Comparison of ENCODE assay signal across 8 mouse cellular contexts in the genomic region with DNA sequence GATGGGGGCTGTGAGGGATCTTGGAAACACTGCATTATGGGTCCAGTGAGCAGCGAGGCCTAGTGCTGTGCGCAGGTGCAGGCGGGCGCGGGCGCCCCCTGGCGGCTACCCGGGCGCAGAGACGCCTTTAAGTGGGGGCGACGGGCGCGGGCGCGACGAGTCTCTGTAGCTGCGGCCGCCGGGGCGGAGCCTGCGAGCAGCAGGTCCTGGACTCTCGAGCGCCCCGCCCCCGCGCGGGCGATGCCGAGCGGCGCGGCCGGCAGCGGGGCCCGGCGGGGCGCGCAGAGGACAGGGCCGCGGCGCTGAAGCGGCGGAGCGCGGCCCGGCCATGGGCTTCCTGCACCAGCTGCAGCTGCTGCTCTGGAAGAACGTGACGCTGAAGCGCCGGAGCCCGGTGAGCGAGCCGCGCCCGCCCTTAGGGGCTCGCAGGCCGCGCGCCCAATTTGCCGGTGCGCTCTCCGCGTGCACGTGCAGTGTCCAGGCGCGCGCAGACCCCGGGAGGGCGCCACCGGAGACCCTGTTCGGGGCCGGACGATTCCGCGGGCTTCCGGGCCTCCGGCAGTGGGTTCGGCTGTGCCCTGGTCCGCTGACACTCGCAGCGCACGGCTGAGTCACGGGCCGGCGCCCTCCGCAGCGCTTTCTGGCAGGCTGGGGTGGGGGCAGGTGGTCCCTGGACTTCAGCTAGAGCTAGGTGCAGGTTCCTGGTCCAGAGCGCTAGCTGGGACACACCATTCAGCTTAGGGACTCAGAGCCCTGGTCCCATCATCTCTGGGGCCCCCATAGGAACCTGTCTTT. TPM values are rescaled to one million over a fixed set of nuclear protein-coding genes. Genes with fewer than 3 reads are reported as not detected.
DNase-seq lines count a peak whose midpoint lies in the region; ATAC-seq and TF ChIP-seq lines count a peak whose summit lies in the region.

TSS of gene Abca2 (plus strand) at position 262 of the 795 bp plus-strand sequence.

- intact Hi-C loops in heart, postnatal 10 days (cut with DNase I), result loop anchor here (2.0 to 10.0 kb wide), 3 partner anchors 32 to 126 kb away; partner anchors contain the start of genes Edf1 and Paxx

- peak within 1 kb of the TSS; percentile 71 for H3K27ac ChIP-seq in forebrain, embryonic 13.5 days
- no peak within 1 kb of the TSS for H3K27ac ChIP-seq in liver, postnatal 0 days (ENCODE audit: low read depth)
- H3K27ac ChIP-seq in neural tube, embryonic 14.5 days (ENCODE audit: low read depth, low read length), result peak within 1 kb of the TSS; percentile 90

- H3K4me1 ChIP-seq in E14TG2a.4 (replicated peaks; ENCODE audit: low read depth, low read length), result peaks cover 37% of the 10 kb centered on the region
- H3K4me1 ChIP-seq in forebrain, embryonic 13.5 days, result peaks cover 39% of the 10 kb centered on the region
- peaks cover 9% of the 10 kb centered on the region; the same call in 1 of the 2 replicates for H3K4me1 ChIP-seq in liver, postnatal 0 days (ENCODE audit: insufficient read depth)
- peaks cover 20% of the 10 kb centered on the region for H3K4me1 ChIP-seq in neural tube, embryonic 14.5 days (ENCODE audit: control insufficient read depth, insufficient read depth, low read length)

- under 1% methylated on average over 81 of the region's 89 CpGs for WGBS in forebrain, embryonic 13.5 days
- under 1% methylated on average over 87 of the region's 89 CpGs for WGBS in large intestine, adult 2 months
- 1% methylated on average over 71 of the region's 89 CpGs for WGBS in liver, postnatal 0 days (ENCODE audit: insufficient replicate concordance)
- under 1% methylated on average over 81 of the region's 89 CpGs for WGBS in neural tube, embryonic 14.5 days

- H3K4me3 ChIP-seq in E14TG2a.4 (replicated peaks; ENCODE audit: low read length), result peak within 1 kb of the TSS; percentile 91
- H3K4me3 ChIP-seq in forebrain, embryonic 13.5 days, result peak within 1 kb of the TSS; percentile 82
- H3K4me3 ChIP-seq in liver, postnatal 0 days (ENCODE audit: low read depth, low read length), result peak within 1 kb of the TSS; percentile 59
- H3K4me3 ChIP-seq in neural tube, embryonic 14.5 days (ENCODE audit: low read depth, low read length), result peak within 1 kb of the TSS; percentile 82

- no peak for TF ChIP-seq EP300 in liver, postnatal 0 days (IDR thresholded peaks at IDR 0.05; ENCODE audit: low read depth)

- peak within 1 kb of the TSS; percentile 88 for H3K9ac ChIP-seq in forebrain, embryonic 13.5 days
- peak within 1 kb of the TSS; percentile 68 for H3K9ac ChIP-seq in liver, postnatal 0 days (replicated peaks)
- H3K9ac ChIP-seq in neural tube, embryonic 14.5 days (replicated peaks; ENCODE audit: low read depth, low read length), result peak within 1 kb of the TSS; percentile 87

- no peaks in the 10 kb centered on the region for H3K36me3 ChIP-seq in E14TG2a.4 (ENCODE audit: insufficient read depth, low read length)
- peaks cover 8% of the 10 kb centered on the region; the same call in 1 of the 2 replicates for H3K36me3 ChIP-seq in forebrain, embryonic 13.5 days (ENCODE audit: poor library complexity, severe bottlenecking)
- H3K36me3 ChIP-seq in liver, postnatal 0 days (replicated peaks; ENCODE audit: insufficient read depth, low read length), result no peaks in the 10 kb centered on the region
- H3K36me3 ChIP-seq in neural tube, embryonic 14.5 days (ENCODE audit: control insufficient read depth, insufficient read depth, low read length), result no peaks in the 10 kb centered on the region

- peak within 1 kb of the TSS; percentile 86 for H3K4me2 ChIP-seq in forebrain, embryonic 13.5 days
- H3K4me2 ChIP-seq in liver, postnatal 0 days (ENCODE audit: low read depth, low read length), result peak within 1 kb of the TSS; percentile 100
- H3K4me2 ChIP-seq in neural tube, embryonic 14.5 days (ENCODE audit: low read depth, low read length), result peak within 1 kb of the TSS; percentile 73

- no peaks in the 10 kb centered on the region for H3K9me3 ChIP-seq in E14TG2a.4 (ENCODE audit: low read length)
- no peaks in the 10 kb centered on the region for H3K9me3 ChIP-seq in forebrain, embryonic 13.5 days (replicated peaks)
- no peaks in the 10 kb centered on the region for H3K9me3 ChIP-seq in liver, postnatal 0 days (ENCODE audit: low read length)
- no peaks in the 10 kb centered on the region for H3K9me3 ChIP-seq in neural tube, embryonic 14.5 days (ENCODE audit: control insufficient read depth, low read length)

- H3K27me3 ChIP-seq in E14TG2a.4 (ENCODE audit: insufficient read depth, low read length), result peaks cover 61% of the 10 kb centered on the region
- peaks cover 20% of the 10 kb centered on the region for H3K27me3 ChIP-seq in forebrain, embryonic 13.5 days
- peaks cover 3% of the 10 kb centered on the region; the same call in 1 of the 2 replicates for H3K27me3 ChIP-seq in liver, postnatal 0 days (ENCODE audit: insufficient read depth, low read length)
- H3K27me3 ChIP-seq in neural tube, embryonic 14.5 days (ENCODE audit: control insufficient read depth, insufficient read depth, low read length), result no peaks in the 10 kb centered on the region

- ATAC-seq in forebrain, embryonic 13.5 days, result peak; percentile 94
- peak; percentile 89 for ATAC-seq in liver, postnatal 0 days
- peak; percentile 92 for ATAC-seq in neural tube, embryonic 14.5 days (ENCODE audit: low read depth)

- TF ChIP-seq CTCF in E14TG2a.4 (conservative IDR thresholded peaks at IDR 0.05; ENCODE audit: low read length), result no peak
- TF ChIP-seq CTCF in liver, postnatal 0 days (IDR thresholded peaks at IDR 0.05; ENCODE audit: low read depth), result peak; percentile 94

- DNase-seq in c-Kit-positive CD71-positive TER-119-positive erythroid progenitor cells, embryonic 14.5 days (ENCODE audit: low spot score), result peak; percentile 86
- peak; percentile 94 for DNase-seq in heart, postnatal 10 days
- peak; percentile 62 for DNase-seq in large intestine, adult 2 months (ENCODE audit: low read depth, low spot score)
- peak; percentile 93 for DNase-seq in liver, postnatal 0 days
- DNase-seq in testis, postnatal 10 days (ENCODE audit: low spot score), result peak; percentile 95

RNA-seq across cellular contexts. Expression of gene Abca2, which starts in this region (rescaled TPM):
- 5.7 and 8.2 TPM in 2 replicates for polyA plus RNA-seq in forebrain, embryonic 13.5 days (2015; fragmentation: Nextera tagmentation; extraction: Ambion mirVana)
- 10 to 100 TPM; 21.2 to 21.9 TPM for total RNA-seq in heart, postnatal 10 days (2021)
- polyA plus RNA-seq in large intestine, adult 2 months (2012; rRNA removed), result 7.5 and 12.4 TPM in 2 replicates
- 0.71 and 0.87 TPM in 2 replicates for polyA plus RNA-seq in liver, postnatal 0 days (2015; fragmentation: Nextera tagmentation; extraction: Ambion mirVana)
- polyA plus RNA-seq in neural tube, embryonic 14.5 days (2014; fragmentation: Nextera tagmentation; extraction: Ambion mirVana), result 16.2 and 17.0 TPM in 2 replicates

Comparison
In these comparisons a context has a peak if more than half of its experiments do, and no peak if none do; other contexts are left out.
1. Peak in DNase-seq, ATAC-seq, H3K4me3 ChIP-seq, H3K9ac ChIP-seq and H3K4me2 ChIP-seq in liver, postnatal 0 days; RNA of the gene not detected or under 1 TPM.